9 mouse cellular contexts compared by ENCODE assay signal in the genomic region with DNA sequence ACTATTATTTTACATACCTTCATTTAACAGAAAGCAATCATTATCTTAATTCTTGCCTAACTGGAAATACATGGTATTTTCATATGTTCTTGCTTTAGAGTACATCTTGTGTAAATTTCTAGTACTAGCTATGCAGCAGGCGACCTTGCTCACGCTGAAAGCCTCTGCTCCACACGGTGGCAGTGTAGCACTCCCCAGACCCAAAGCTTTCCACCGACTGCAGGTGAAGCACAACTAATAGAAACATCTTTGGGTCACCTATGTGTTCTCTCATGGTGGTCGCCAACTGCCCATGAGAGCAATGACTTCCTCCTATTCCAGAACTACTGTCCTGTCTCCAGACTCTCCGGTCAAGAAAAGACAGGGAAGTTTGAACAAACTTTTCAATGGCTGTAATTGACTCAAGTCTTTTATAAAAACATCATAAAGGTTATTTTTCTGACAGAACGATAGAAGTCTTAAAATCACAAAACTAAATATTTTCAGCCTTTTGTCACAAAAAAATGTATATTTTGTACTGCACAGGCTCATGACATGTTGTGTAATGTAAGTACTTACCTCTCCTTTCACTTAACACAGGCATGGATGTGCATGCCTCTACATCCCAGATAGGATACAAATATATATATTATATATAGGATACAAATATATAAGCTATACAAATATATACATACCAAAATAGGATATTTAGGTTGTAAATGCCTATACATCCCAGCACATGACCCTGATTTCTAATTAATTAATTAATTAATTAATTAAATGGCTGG. TPM values are rescaled to one million over a fixed set of nuclear protein-coding genes. Genes with fewer than 3 reads are reported as not detected.
A peak's percentile ranks its signal among the peaks of the same experiment; 100 is the strongest.
DNase-seq lines count a peak whose midpoint lies in the region; TF ChIP-seq lines count a peak whose summit lies in the region.
"Had no signal": no experiment of that assay in that cellular context is flagged by ENCODE, and none has a peak within 500 bp of the region (broad histone marks: within the 10 kb centered on the region; RNA-seq: fewer than 3 reads in every experiment).

No protein-coding gene starts in this region.

- TF ChIP-seq POLR2A in thymus, adult 2 months (IDR thresholded peaks at IDR 0.05; ENCODE audit: control insufficient read depth, extremely low read depth, insufficient read depth, low read length, poor library complexity) = no peak
- TF ChIP-seq POLR2A in lung, adult 2 months (IDR thresholded peaks at IDR 0.05; ENCODE audit: borderline replicate concordance, extremely low read depth, low read depth, low read length) = no peak
- no peak for TF ChIP-seq POLR2A in olfactory bulb, adult 2 months (IDR thresholded peaks at IDR 0.05; ENCODE audit: insufficient read depth, low read depth, low read length)

- H3K4me3 ChIP-seq in thymus, adult 2 months (ENCODE audit: control insufficient read depth, insufficient read depth, low read length) = no peak overlapping the region
- H3K4me3 ChIP-seq in lung, adult 2 months (replicated peaks; ENCODE audit: extremely low read depth, low read depth, low read length) = no peak overlapping the region
- no peak overlapping the region for H3K4me3 ChIP-seq in olfactory bulb, adult 2 months (ENCODE audit: insufficient read depth, low read depth, low read length)
- H3K4me3 ChIP-seq: limb, embryonic 15.5 days had no signal

- no peaks in the 10 kb centered on the region for H3K36me3 ChIP-seq in thymus, adult 2 months (ENCODE audit: control insufficient read depth, insufficient read depth, low read length)
- H3K36me3 ChIP-seq: limb, embryonic 15.5 days had no signal

- intact Hi-C loops in heart, postnatal 10 days (cut with DNase I) = loop anchor here (5.0 kb wide), 3 partner anchors 115 to 315 kb away; a partner anchor contains a TSS

- H3K27ac ChIP-seq in thymus, adult 2 months (ENCODE audit: control insufficient read depth, insufficient read depth, low read length) = no peak overlapping the region
- no peak overlapping the region for H3K27ac ChIP-seq in olfactory bulb, adult 2 months (ENCODE audit: insufficient read depth, low read depth, low read length)
- H3K27ac ChIP-seq: limb, embryonic 15.5 days had no signal

- TF ChIP-seq CTCF in thymus, adult 2 months (IDR thresholded peaks at IDR 0.05; ENCODE audit: borderline replicate concordance, control insufficient read depth, extremely low read depth, insufficient read depth, low read length, poor library complexity) = no peak
- TF ChIP-seq CTCF in lung, adult 2 months (IDR thresholded peaks at IDR 0.05; ENCODE audit: insufficient read depth, low read length) = peak; percentile 85
- TF ChIP-seq CTCF in olfactory bulb, adult 2 months (IDR thresholded peaks at IDR 0.05; ENCODE audit: insufficient read depth, low read depth, low read length) = peak; percentile 59; the same call in 1 of the 2 replicates

- no peaks in the 10 kb centered on the region for H3K4me1 ChIP-seq in thymus, adult 2 months (replicated peaks; ENCODE audit: control insufficient read depth, insufficient read depth, low read length)
- H3K4me1 ChIP-seq in lung, adult 2 months (ENCODE audit: control insufficient read depth, insufficient read depth, low read length) = no peaks in the 10 kb centered on the region; the same call in 1 of the 2 replicates
- no peaks in the 10 kb centered on the region for H3K4me1 ChIP-seq in olfactory bulb, adult 2 months (ENCODE audit: control insufficient read depth, insufficient read depth, low read length)
- H3K4me1 ChIP-seq: limb, embryonic 15.5 days had no signal

- peak; percentile 12 for DNase-seq in thymus, adult 2 months
- DNase-seq in thymus, adult 18-20 months = no peak
- peak; percentile 81 for DNase-seq in embryo, embryonic 10 days (ENCODE audit: low spot score)
- DNase-seq in heart, postnatal 10 days = peak; percentile 56 to 72
- peak; percentile 80 for DNase-seq in kidney, postnatal 14 days
- DNase-seq in lung, adult 2 months = peak; percentile 64
- DNase-seq in thymus, postnatal 25 days = peak; percentile 30

- H3K27me3 ChIP-seq in thymus, adult 2 months (ENCODE audit: control insufficient read depth, insufficient read depth, low read length) = no peaks in the 10 kb centered on the region
- H3K27me3 ChIP-seq: limb, embryonic 15.5 days had no signal

- WGBS in thymus, adult 2 months = 28% methylated on average over 7 of the region's 7 CpGs
- WGBS in lung, adult 2 months = 24% methylated on average over 7 of the region's 7 CpGs
- 26% methylated on average over 7 of the region's 7 CpGs for WGBS in olfactory bulb, adult 2 months

RNA-seq across cellular contexts. Expression of a gene that starts 16.4 kb away (rescaled TPM):
- 0.85 and 1.2 TPM in 2 replicates for polyA plus RNA-seq in thymus, adult 2 months (2012; rRNA removed)
- total RNA-seq in heart, postnatal 10 days (2021) = 1 to 10 TPM; 8.6 TPM
- 7.7 and 8.2 TPM in 2 replicates for polyA plus RNA-seq in lung, adult 2 months (2012; rRNA removed)
- not detected in 2 replicates for polyA plus RNA-seq in olfactory bulb, adult 2 months (2012; ENCODE audit: insufficient read depth, insufficient read length, low replicate concordance, missing spikeins)

RNA-seq across cellular contexts. Expression of a gene that starts 21.9 kb away (rescaled TPM):
- not detected in 2 replicates for polyA plus RNA-seq in thymus, adult 2 months (2012; rRNA removed)
- total RNA-seq in heart, postnatal 10 days (2021) = under 1 TPM in 1 of 2 experiments, not detected in 1; 0.07 TPM
- 0.11 and 0.38 TPM in 2 replicates for polyA plus RNA-seq in lung, adult 2 months (2012; rRNA removed)
- polyA plus RNA-seq in olfactory bulb, adult 2 months (2012; ENCODE audit: insufficient read depth, insufficient read length, low replicate concordance, missing spikeins) = not detected in 2 replicates

Comparison
In these comparisons a context has a peak if more than half of its experiments do, and no peak if none do; other contexts are left out.
1. DNase-seq: peak in thymus, adult 2 months (single experiment), embryo, embryonic 10 days (single experiment), heart, postnatal 10 days (2 of 2), kidney, postnatal 14 days (single experiment), lung, adult 2 months (single experiment) and thymus, postnatal 25 days (single experiment); none in thymus, adult 18-20 months (0 of 2).